Mouse (Mus musculus) olfactory bulb, adult 2 months (tissue): ENCODE results near the gene Gm28778.

ENCODE experiments used
- CTCF ChIP-seq: fragments of 200-500 bp; IDR thresholded peaks from 2 replicates; pipeline ENCODE4 v1.5.1; 2012; ENCODE audit warnings: low read depth, mild to moderate bottlenecking, low read length, moderate library complexity; ENCODE audit not compliant: insufficient read depth
- POLR2A ChIP-seq: fragments of 200-500 bp; IDR thresholded peaks from 2 replicates; pipeline ENCODE4 v1.6.1; 2012; ENCODE audit warnings: mild to moderate bottlenecking, low read depth, low read length, moderate library complexity; ENCODE audit not compliant: insufficient read depth

DNA sequence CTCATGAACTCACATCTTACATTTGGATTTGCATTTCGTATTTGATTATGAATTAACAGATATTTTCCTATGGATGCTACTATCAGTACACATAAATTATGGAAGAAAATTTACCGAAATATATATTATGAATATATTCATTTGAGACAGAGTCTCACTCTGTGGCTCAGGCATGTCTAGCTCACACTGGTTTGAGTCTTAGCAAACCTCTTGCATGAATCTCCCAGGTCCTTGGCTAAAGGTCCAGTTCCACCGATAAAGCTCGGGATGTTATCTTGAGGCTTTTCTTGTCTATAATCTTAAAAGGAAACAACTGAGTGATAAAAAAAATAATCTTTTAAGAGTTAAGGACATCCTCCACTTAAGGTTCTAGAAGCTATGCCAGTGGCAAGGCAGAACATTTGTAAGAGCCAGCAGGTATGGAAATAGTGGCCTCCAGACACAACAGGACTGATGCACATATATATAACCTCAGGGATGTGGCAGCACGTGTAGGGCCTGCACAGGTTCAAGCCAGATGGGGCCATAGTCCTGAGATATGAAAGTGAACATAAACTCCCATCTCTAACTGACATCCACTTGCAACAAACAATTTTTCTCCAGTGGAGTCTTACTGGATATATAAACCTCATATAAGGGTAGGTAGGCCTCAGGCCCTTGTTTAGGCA, 28.1 kb downstream of the Gm28778 start:
- TF ChIP-seq CTCF (no peak), POLR2A (no peak)
